Mouse (Mus musculus) forebrain, embryonic 14.5 days (tissue): Measurements from ENCODE around the gene Lcor. TPM values are rescaled to one million over a fixed set of nuclear protein-coding genes. Genes with fewer than 3 reads are reported as not detected.

Source experiments
- ATAC-seq: fragments of 200-750 bp; cut with Nextera tagmentation; 2 replicates; pipeline ENCODE4 v1.8.0; 2017; ENCODE audit warnings: mild to moderate bottlenecking, moderate library complexity
- DNase-seq: peaks from one replicate; pipeline ENCODE4 v3.0.0-alpha.2; 2015; ENCODE audit warnings: low spot score
- H3K27ac ChIP-seq: fragments of 300-500 bp; sonication (generic); 2 replicates; pipeline ENCODE4 v1.5.1; 2014; ENCODE audit warnings: low read depth, mild to moderate bottlenecking, control low read depth, low read length, moderate library complexity
- H3K27me3 ChIP-seq: fragments of 300-500 bp; sonication (generic); replicated peaks from 2 replicates; pipeline ENCODE4 v1.6.1; 2014; ENCODE audit warnings: low read length, control low read depth, mixed read lengths; ENCODE audit not compliant: control insufficient read depth, insufficient read depth
- H3K36me3 ChIP-seq: fragments of 300-500 bp; sonication (generic); 2 replicates; pipeline ENCODE4 v1.6.1; 2014; ENCODE audit warnings: low read length, control low read depth; ENCODE audit not compliant: control insufficient read depth, insufficient read depth
- H3K4me1 ChIP-seq: fragments of 300-500 bp; sonication (generic); 2 replicates; pipeline ENCODE4 v1.6.1; 2014; ENCODE audit warnings: antibody characterized with exemption, low read length, control low read depth; ENCODE audit not compliant: control insufficient read depth, insufficient read depth
- H3K4me2 ChIP-seq: fragments of 300-500 bp; sonication (generic); 2 replicates; pipeline ENCODE4 v1.6.1; 2014; ENCODE audit warnings: mild to moderate bottlenecking, control low read depth, low read length
- H3K4me3 ChIP-seq: fragments of 300-500 bp; sonication (generic); 2 replicates; pipeline ENCODE4 v1.5.1; 2014; ENCODE audit warnings: low read depth, low read length, control low read depth
- H3K9ac ChIP-seq: fragments of 300-500 bp; sonication (generic); 2 replicates; pipeline ENCODE4 v1.6.1; 2014; ENCODE audit warnings: mild to moderate bottlenecking, low read length, control low read depth, moderate library complexity
- H3K9me3 ChIP-seq: fragments of 300-500 bp; sonication (generic); replicated peaks from 2 replicates; pipeline ENCODE4 v1.6.1; 2016; ENCODE audit warnings: low read length, control low read depth, mixed read lengths; ENCODE audit not compliant: control insufficient read depth
- WGBS: fragments of 180-500 bp; shearing (Covaris S2); extraction: QIAGEN DNeasy Blood & Tissue Kit; methylation state at CpG from one replicate; pipeline ENCODE4 v1.1.7; 2014; 5-methylcytosine and 5-hydroxymethylcytosine counted together
- polyA plus RNA-seq: library from polyadenylated mRNA; unstranded; fragments of >200 nt; fragmentation: Nextera tagmentation; extraction: Ambion mirVana; gene quantifications from 2 replicates; pipeline ENCODE4 v1.2.1, GENCODE M21; 2014

Gene Lcor
- polyA plus RNA-seq, 1 experiment from 2014 or later: 16.8 TPM

- Histone ChIP-seq H3K9ac (no peak overlapping the region), H3K4me2 (no peak overlapping the region), H3K27ac (no peak overlapping the region), H3K4me3 (no peak overlapping the region), H3K4me1 (no peaks in the 10 kb centered on the region; the same call in 1 of the 2 replicates), H3K27me3 (no peaks in the 10 kb centered on the region; the same call in 1 of the 2 replicates), H3K36me3 (no peaks in the 10 kb centered on the region), H3K9me3 (no peaks in the 10 kb centered on the region)
- ATAC-seq (no peak), DNase-seq (no peak)
- 86% methylated on average over 10 of the region's 10 CpGs for WGBS
Measured at GRCm38 (mm10) chr19:41445013-41445610, 37.3 kb upstream of the Lcor start.

- DNase-seq (no peak), ATAC-seq (no peak)
- Histone ChIP-seq H3K36me3 (no peaks in the 10 kb centered on the region), H3K9me3 (no peaks in the 10 kb centered on the region), H3K9ac (no peak overlapping the region), H3K4me3 (no peak overlapping the region), H3K27me3 (no peaks in the 10 kb centered on the region; the same call in 1 of the 2 replicates), H3K4me2 (no peak overlapping the region), H3K4me1 (no peaks in the 10 kb centered on the region; the same call in 1 of the 2 replicates), H3K27ac (no peak overlapping the region)
- WGBS: 69% methylated on average over 5 of the region's 5 CpGs
Measured at GRCm38 (mm10) chr19:41445723-41446122, 36.7 kb upstream of the Lcor start.

- Histone ChIP-seq H3K36me3 (no peaks in the 10 kb centered on the region), H3K9ac (no peak overlapping the region), H3K27me3 (no peaks in the 10 kb centered on the region; the same call in 1 of the 2 replicates), H3K4me2 (no peak overlapping the region), H3K27ac (no peak overlapping the region), H3K9me3 (no peaks in the 10 kb centered on the region), H3K4me3 (no peak overlapping the region), H3K4me1 (no peaks in the 10 kb centered on the region; the same call in 1 of the 2 replicates)
- WGBS: 96% methylated on average over 2 of the region's 2 CpGs
- ATAC-seq: no peak
- no peak for DNase-seq
Measured at GRCm38 (mm10) chr19:41447166-41447565, 35.3 kb upstream of the Lcor start.

- Histone ChIP-seq H3K27ac (no peak overlapping the region), H3K36me3 (no peaks in the 10 kb centered on the region), H3K9ac (no peak overlapping the region), H3K27me3 (no peaks in the 10 kb centered on the region), H3K4me1 (no peaks in the 10 kb centered on the region), H3K4me3 (no peak overlapping the region), H3K4me2 (no peak overlapping the region), H3K9me3 (no peaks in the 10 kb centered on the region)
- ATAC-seq: no peak
- WGBS: 78% methylated on average over 2 of the region's 2 CpGs
- no peak for DNase-seq
Measured at GRCm38 (mm10) chr19:41447760-41448159, 34.7 kb upstream of the Lcor start.

- WGBS: 53% methylated on average over 7 of the region's 7 CpGs
- DNase-seq (no peak), ATAC-seq (no peak)
- Histone ChIP-seq H3K4me2 (no peak overlapping the region), H3K4me3 (no peak overlapping the region), H3K9me3 (no peaks in the 10 kb centered on the region), H3K36me3 (no peaks in the 10 kb centered on the region), H3K4me1 (no peaks in the 10 kb centered on the region), H3K9ac (no peak overlapping the region), H3K27ac (no peak overlapping the region), H3K27me3 (no peaks in the 10 kb centered on the region)
Measured at GRCm38 (mm10) chr19:41449415-41450075, 32.9 kb upstream of the Lcor start.

GRCm38 (mm10) chr19:41452166-41452565, 30.3 kb upstream of the Lcor start:
- no peak overlapping the region for H3K9ac ChIP-seq
- H3K4me1 ChIP-seq: no peaks in the 10 kb centered on the region
- ATAC-seq (no peak), DNase-seq (peak; percentile 16)
- H3K27ac ChIP-seq: no peak overlapping the region
- H3K27me3 ChIP-seq: no peaks in the 10 kb centered on the region
- H3K9me3 ChIP-seq: no peaks in the 10 kb centered on the region
- WGBS: 15% methylated on average over 3 of the region's 3 CpGs
- H3K4me2 ChIP-seq: no peak overlapping the region
- no peak overlapping the region for H3K4me3 ChIP-seq
- H3K36me3 ChIP-seq: no peaks in the 10 kb centered on the region

- H3K9me3 ChIP-seq: no peaks in the 10 kb centered on the region
- DNase-seq (no peak), ATAC-seq (no peak)
- no peak overlapping the region for H3K27ac ChIP-seq
- no peak overlapping the region for H3K4me2 ChIP-seq
- H3K9ac ChIP-seq: no peak overlapping the region
- H3K27me3 ChIP-seq: no peaks in the 10 kb centered on the region
- H3K4me1 ChIP-seq: no peaks in the 10 kb centered on the region
- H3K36me3 ChIP-seq: no peaks in the 10 kb centered on the region
- WGBS: 93% methylated on average over 5 of the region's 7 CpGs
- H3K4me3 ChIP-seq: no peak overlapping the region
Measured at GRCm38 (mm10) chr19:41454601-41455000, 27.8 kb upstream of the Lcor start.

GRCm38 (mm10) chr19:41455091-41455626, 27.3 kb upstream of the Lcor start:
- 82% methylated on average over 6 of the region's 6 CpGs for WGBS
- no peaks in the 10 kb centered on the region for H3K27me3 ChIP-seq
- H3K4me2 ChIP-seq: no peak overlapping the region
- ATAC-seq (no peak), DNase-seq (no peak)
- no peaks in the 10 kb centered on the region for H3K36me3 ChIP-seq
- H3K27ac ChIP-seq: no peak overlapping the region
- no peak overlapping the region for H3K9ac ChIP-seq
- H3K4me3 ChIP-seq: no peak overlapping the region
- H3K9me3 ChIP-seq: no peaks in the 10 kb centered on the region
- no peaks in the 10 kb centered on the region for H3K4me1 ChIP-seq

GRCm38 (mm10) chr19:41457181-41457580, 25.3 kb upstream of the Lcor start:
- no peak for ATAC-seq
- WGBS: 89% methylated on average over 5 of the region's 5 CpGs
- no peak for DNase-seq
- Histone ChIP-seq H3K4me3 (no peak overlapping the region), H3K4me2 (no peak overlapping the region), H3K4me1 (no peaks in the 10 kb centered on the region), H3K27me3 (no peaks in the 10 kb centered on the region), H3K36me3 (no peaks in the 10 kb centered on the region), H3K27ac (no peak overlapping the region), H3K9ac (no peak overlapping the region), H3K9me3 (no peaks in the 10 kb centered on the region)
